Mouse (Mus musculus) hindbrain, embryonic 12.5 days (tissue): Measurements from ENCODE around the gene Phlpp1. TPM values are rescaled to one million over a fixed set of nuclear protein-coding genes. Genes with fewer than 3 reads are reported as not detected.

Experiments used
- ATAC-seq: fragments of 200-750 bp; cut with Nextera tagmentation; 2 replicates; pipeline ENCODE4 v1.8.0; 2017; ENCODE audit warnings: moderate TSS enrichment; ENCODE audit not compliant: low FRiP score
- H3K27ac ChIP-seq: fragments of 300-500 bp; sonication (generic); 2 replicates; pipeline ENCODE4 v1.5.1; 2016; ENCODE audit warnings: mild to moderate bottlenecking
- H3K27me3 ChIP-seq: fragments of 300-500 bp; sonication (generic); 2 replicates; pipeline ENCODE4 v1.6.1; 2016; ENCODE audit warnings: mild to moderate bottlenecking
- H3K36me3 ChIP-seq: fragments of 300-500 bp; sonication (generic); 2 replicates; pipeline ENCODE4 v1.6.1; 2016; ENCODE audit warnings: mild to moderate bottlenecking
- H3K4me1 ChIP-seq: fragments of 300-500 bp; sonication (generic); 2 replicates; pipeline ENCODE4 v1.6.1; 2016
- H3K4me2 ChIP-seq: fragments of 300-500 bp; sonication (generic); replicated peaks from 2 replicates; pipeline ENCODE4 v1.6.1; 2016; ENCODE audit warnings: mild to moderate bottlenecking
- H3K4me3 ChIP-seq: fragments of 300-500 bp; sonication (generic); 2 replicates; pipeline ENCODE4 v1.5.1; 2016; ENCODE audit warnings: mild to moderate bottlenecking
- H3K9ac ChIP-seq: fragments of 300-500 bp; sonication (generic); 2 replicates; pipeline ENCODE4 v1.6.1; 2016; ENCODE audit warnings: mild to moderate bottlenecking, moderate library complexity
- H3K9me3 ChIP-seq: fragments of 300-500 bp; sonication (generic); replicated peaks from 2 replicates; pipeline ENCODE4 v1.6.1; 2016; ENCODE audit warnings: mild to moderate bottlenecking
- WGBS: fragments of 180-500 bp; shearing (Covaris S2); methylation state at CpG from one replicate; pipeline ENCODE4 v1.1.7; 2016; 5-methylcytosine and 5-hydroxymethylcytosine counted together
- polyA plus RNA-seq: library from polyadenylated mRNA; unstranded; fragments of >200 nt; fragmentation: Nextera tagmentation; extraction: Ambion mirVana; gene quantifications from 2 replicates; pipeline ENCODE4 v1.2.1, GENCODE M21; 2016

Gene Phlpp1
- polyA plus RNA-seq, 1 experiment from 2014 or later: 9.4 TPM

DNA sequence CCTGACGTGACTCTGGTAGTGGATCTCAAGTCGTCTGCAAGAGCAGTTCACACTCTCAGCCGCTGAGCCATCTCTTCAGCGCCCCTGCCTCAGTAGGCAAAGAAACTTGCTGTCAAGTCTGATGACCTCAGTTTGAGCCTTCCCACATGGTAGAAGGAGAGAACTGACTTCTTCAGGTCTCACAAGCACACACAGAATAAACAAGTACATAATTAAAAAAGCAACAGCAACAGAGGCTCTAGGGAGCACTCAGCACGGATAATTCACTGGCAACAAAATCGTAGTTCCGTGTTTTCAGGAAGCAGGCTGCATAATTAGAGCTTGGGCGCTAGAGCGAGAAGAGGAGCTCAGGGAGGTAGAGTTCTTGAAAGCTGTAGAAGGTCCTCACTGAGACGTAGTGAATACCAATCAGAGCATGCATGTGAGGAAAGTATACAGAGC is 103.0 kb downstream of the Phlpp1 start:
- no peak overlapping the region for H3K4me3 ChIP-seq
- H3K9ac ChIP-seq: no peak overlapping the region
- no peak for ATAC-seq
- no peaks in the 10 kb centered on the region for H3K9me3 ChIP-seq
- 52% methylated on average over 10 of the region's 10 CpGs for WGBS
- H3K27me3 ChIP-seq: no peaks in the 10 kb centered on the region
- H3K4me2 ChIP-seq: no peak overlapping the region
- peaks cover 28% of the 10 kb centered on the region for H3K4me1 ChIP-seq
- H3K36me3 ChIP-seq: no peaks in the 10 kb centered on the region
- no peak overlapping the region for H3K27ac ChIP-seq

DNA sequence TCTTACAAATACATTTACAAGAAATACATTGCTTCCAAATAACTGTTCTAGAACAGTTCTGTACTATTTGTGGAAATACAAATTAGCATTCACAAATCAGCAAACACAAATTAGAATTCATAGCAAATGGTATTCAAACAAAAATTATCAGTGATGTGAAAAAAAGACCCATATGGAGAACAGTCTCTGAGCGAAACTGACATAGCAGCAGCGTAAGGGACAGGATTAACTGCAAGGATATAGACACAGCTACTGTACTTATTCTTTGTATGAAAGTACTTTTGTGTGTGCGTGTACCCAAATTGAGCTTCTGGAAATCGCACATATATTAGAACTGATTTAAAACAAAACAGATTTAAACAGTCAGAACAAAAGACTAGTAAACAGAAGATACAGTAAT is 103.6 kb downstream of the Phlpp1 start:
- H3K4me2 ChIP-seq: no peak overlapping the region
- no peak for ATAC-seq
- no peaks in the 10 kb centered on the region for H3K9me3 ChIP-seq
- H3K36me3 ChIP-seq: no peaks in the 10 kb centered on the region
- no peak overlapping the region for H3K9ac ChIP-seq
- no peaks in the 10 kb centered on the region for H3K27me3 ChIP-seq
- peaks cover 30% of the 10 kb centered on the region for H3K4me1 ChIP-seq
- H3K27ac ChIP-seq: no peak overlapping the region
- WGBS: 94% methylated on average over 4 of the region's 4 CpGs
- H3K4me3 ChIP-seq: no peak overlapping the region

DNA sequence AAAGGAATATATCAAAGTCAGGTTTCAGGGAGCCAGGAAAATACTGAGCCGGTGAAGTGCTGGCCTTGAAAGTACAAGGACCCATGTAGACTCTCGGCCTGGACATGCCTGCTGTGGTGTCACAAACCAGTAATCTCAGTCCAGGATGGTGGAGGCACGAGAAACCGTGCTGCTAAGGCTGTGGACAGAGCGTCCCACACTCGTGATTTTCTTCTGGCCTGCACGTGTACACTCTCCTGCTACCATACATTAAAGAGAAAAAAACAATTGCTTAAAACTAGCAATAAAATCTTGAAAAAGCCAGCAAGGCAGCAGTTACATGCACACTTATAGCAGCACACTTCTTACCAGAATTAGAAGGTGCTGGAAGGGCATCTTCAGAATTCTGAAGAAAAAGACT is 104.2 kb downstream of the Phlpp1 start:
- Histone ChIP-seq H3K36me3 (no peaks in the 10 kb centered on the region), H3K9me3 (no peaks in the 10 kb centered on the region), H3K4me2 (no peak overlapping the region), H3K27ac (no peak overlapping the region), H3K27me3 (no peaks in the 10 kb centered on the region), H3K4me1 (peaks cover 30% of the 10 kb centered on the region), H3K9ac (no peak overlapping the region), H3K4me3 (no peak overlapping the region)
- WGBS: 88% methylated on average over 7 of the region's 7 CpGs
- no peak for ATAC-seq

DNA sequence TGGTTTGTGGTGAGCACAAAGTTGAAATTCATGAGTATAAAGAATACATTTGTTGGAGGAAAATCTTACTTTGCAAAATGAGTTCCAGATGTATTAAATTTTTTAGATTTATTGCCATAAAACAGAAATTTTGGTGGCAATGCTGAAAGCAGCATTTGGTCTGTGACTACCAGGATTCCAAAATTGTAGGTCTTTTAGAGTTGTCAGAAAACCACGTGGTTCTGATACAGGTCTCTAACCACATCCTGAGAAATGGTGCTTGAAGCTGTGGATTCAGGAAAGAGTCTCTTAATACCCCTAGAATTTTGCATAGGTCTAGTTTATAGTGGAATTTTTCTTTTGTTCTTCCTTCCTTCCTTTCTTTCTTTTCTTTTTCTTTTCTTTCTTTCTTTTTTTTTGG is 105.3 kb downstream of the Phlpp1 start:
- Histone ChIP-seq H3K27me3 (no peaks in the 10 kb centered on the region), H3K4me1 (peaks cover 30% of the 10 kb centered on the region), H3K4me2 (no peak overlapping the region), H3K4me3 (no peak overlapping the region), H3K27ac (no peak overlapping the region), H3K9ac (no peak overlapping the region), H3K36me3 (no peaks in the 10 kb centered on the region), H3K9me3 (no peaks in the 10 kb centered on the region)
- no peak for ATAC-seq
- 77% methylated on average over 1 of the region's 1 CpGs for WGBS

DNA sequence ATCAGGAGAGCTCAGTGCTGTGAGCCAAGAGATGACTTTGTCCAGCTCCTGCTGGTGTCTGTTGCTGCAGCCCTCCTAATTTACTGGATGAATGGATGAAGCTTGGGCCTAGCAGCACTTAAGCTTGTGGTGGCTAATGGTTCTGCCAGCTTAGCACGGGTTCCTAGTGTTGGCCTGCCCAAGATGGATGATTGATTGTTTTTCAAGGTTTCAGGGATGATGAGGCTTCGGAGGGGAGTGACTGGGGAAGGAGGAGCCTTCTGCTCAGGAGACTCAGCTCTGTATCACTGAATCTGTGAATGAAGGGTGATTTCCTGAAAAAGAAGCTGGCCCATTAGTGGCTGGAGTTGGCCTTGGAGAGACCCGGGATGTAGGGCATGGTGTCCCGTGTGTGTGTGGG is 105.7 kb downstream of the Phlpp1 start:
- no peaks in the 10 kb centered on the region for H3K27me3 ChIP-seq
- H3K4me2 ChIP-seq: no peak overlapping the region
- 40% methylated on average over 4 of the region's 4 CpGs for WGBS
- H3K27ac ChIP-seq: no peak overlapping the region
- no peaks in the 10 kb centered on the region for H3K36me3 ChIP-seq
- no peaks in the 10 kb centered on the region for H3K9me3 ChIP-seq
- ATAC-seq: peak; percentile 62
- no peak overlapping the region for H3K9ac ChIP-seq
- H3K4me1 ChIP-seq: peaks cover 30% of the 10 kb centered on the region
- no peak overlapping the region for H3K4me3 ChIP-seq

DNA sequence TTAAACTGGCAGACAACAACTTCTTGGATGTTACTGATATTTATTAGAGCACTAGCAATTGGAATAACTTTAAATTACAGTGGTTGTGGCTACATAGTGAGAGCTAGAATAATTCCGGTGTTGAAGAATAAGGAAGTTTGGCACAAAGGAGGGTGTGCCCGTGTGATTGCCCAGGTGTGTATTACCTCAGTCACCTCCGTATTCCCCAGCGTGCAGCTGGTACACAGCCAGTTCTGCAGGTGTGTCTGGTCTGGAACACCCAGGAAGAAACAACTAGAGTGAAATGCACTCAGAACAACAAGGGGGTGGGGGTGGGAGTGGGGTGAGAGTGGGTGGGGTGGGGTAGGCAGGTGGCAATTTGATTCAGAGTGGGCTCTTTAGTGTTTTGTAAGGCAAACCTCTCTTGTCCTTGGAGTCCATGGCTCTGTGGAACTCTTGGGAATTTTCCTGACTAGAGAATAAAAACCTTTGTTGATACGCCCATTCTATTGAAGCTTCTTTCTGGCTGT is 107.1 kb downstream of the Phlpp1 start:
- Histone ChIP-seq H3K9me3 (no peaks in the 10 kb centered on the region), H3K36me3 (no peaks in the 10 kb centered on the region), H3K27me3 (no peaks in the 10 kb centered on the region), H3K9ac (no peak overlapping the region), H3K4me3 (no peak overlapping the region), H3K4me1 (peaks cover 27% of the 10 kb centered on the region), H3K4me2 (no peak overlapping the region), H3K27ac (no peak overlapping the region)
- WGBS: 79% methylated on average over 5 of the region's 5 CpGs
- no peak for ATAC-seq

DNA sequence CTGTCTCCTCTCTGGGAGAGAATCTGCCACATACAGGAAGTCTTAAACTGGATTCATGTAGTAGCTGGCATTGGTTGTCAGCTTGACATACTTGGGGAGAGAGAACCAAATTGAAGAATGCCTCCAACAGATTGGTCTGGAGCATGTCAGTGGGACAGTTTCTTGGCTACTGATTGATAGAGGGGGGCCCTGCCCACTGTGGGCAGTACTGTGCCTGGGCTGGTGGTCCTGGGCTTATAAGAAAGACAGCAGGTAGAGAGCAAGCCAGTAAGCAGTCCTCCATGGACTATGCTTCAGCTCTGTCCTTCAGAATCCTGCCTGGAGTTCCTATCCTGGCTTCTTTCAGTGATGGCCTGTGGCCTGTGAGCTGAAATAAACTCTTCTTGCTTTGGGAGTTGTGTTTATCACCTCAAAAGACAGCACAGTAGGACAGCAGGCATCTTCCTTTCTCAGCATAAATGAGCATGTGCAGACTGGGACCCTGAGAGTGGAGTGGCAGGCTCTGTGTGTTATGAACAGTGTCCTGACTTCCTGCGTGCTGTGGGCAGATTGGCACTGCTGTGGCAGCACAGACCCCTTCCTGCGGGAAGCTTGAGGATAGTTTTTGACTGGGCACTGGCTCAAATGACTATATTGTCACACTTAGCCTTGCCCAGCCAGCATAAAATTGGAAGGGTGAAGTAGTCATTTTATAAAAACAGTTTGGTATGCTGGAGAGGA is 108.0 kb downstream of the Phlpp1 start:
- no peak for ATAC-seq
- no peak overlapping the region for H3K4me2 ChIP-seq
- H3K4me3 ChIP-seq: no peak overlapping the region
- peaks cover 22% of the 10 kb centered on the region for H3K4me1 ChIP-seq
- no peaks in the 10 kb centered on the region for H3K9me3 ChIP-seq
- no peak overlapping the region for H3K9ac ChIP-seq
- no peaks in the 10 kb centered on the region for H3K27me3 ChIP-seq
- 81% methylated on average over 2 of the region's 2 CpGs for WGBS
- H3K36me3 ChIP-seq: no peaks in the 10 kb centered on the region
- no peak overlapping the region for H3K27ac ChIP-seq

DNA sequence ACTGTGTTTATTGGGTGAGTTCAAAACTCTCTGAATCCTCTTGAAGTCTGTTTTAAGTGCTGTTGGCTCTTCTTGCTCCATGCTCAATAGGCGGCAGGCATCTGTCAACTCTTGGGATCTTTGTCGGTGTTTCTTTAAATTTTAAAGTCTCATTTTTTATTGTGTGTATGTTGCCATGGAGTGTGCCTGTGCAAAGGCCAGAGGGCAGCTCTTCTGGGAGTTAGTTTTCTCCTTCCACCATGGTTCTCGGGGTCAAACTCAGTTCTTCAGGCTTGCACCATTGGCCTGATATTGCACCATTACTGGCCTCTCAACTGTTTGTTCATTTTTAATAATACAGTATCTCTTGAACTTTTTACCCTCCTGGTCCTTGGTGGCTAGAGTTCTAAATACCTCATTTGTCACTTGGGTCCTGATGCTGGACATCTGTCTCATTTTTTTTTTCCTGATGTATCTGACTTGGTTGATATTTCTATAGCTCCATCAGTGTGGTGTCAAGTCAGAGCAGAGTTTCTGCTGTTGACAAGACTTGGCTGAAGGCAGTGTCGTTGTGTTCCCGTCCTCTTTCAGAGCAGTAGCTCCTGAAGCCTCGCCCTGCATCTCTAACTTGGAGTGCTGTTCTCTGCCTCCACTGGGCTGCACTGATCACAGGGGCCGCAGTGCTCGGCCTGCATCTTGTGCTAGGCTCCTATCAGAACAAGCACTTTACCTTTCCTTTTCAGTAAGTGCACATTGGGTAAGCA is 108.8 kb downstream of the Phlpp1 start:
- H3K9me3 ChIP-seq: no peaks in the 10 kb centered on the region
- H3K27ac ChIP-seq: no peak overlapping the region
- WGBS: 77% methylated on average over 8 of the region's 8 CpGs
- H3K27me3 ChIP-seq: no peaks in the 10 kb centered on the region
- no peak overlapping the region for H3K4me2 ChIP-seq
- H3K4me3 ChIP-seq: no peak overlapping the region
- H3K36me3 ChIP-seq: no peaks in the 10 kb centered on the region
- H3K9ac ChIP-seq: no peak overlapping the region
- no peak for ATAC-seq
- peaks cover 21% of the 10 kb centered on the region for H3K4me1 ChIP-seq

DNA sequence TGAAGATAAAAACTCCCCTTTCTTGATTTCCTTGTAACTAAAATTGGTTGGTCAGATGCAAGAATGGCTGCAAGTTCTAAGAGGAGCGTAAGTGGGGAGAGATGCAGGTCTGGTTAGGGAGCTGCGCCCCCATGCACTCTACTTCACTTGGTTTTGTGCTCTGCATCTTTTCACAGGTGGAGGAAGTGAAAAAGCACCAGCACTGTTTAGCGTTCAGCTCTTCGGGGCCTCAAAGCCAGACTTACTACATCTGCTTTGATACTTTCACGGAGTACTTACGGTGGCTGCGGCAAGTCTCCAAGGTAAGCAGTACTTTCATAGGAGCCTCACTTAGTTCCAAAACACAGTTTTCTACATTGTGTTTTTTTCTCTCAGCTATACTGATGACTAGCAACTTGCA is 115.3 kb downstream of the Phlpp1 start:
- no peaks in the 10 kb centered on the region for H3K4me1 ChIP-seq
- H3K9me3 ChIP-seq: no peaks in the 10 kb centered on the region
- no peak overlapping the region for H3K9ac ChIP-seq
- no peaks in the 10 kb centered on the region for H3K27me3 ChIP-seq
- H3K4me3 ChIP-seq: no peak overlapping the region
- WGBS: 94% methylated on average over 7 of the region's 7 CpGs
- no peaks in the 10 kb centered on the region for H3K36me3 ChIP-seq
- ATAC-seq: no peak
- H3K27ac ChIP-seq: no peak overlapping the region
- no peak overlapping the region for H3K4me2 ChIP-seq

DNA sequence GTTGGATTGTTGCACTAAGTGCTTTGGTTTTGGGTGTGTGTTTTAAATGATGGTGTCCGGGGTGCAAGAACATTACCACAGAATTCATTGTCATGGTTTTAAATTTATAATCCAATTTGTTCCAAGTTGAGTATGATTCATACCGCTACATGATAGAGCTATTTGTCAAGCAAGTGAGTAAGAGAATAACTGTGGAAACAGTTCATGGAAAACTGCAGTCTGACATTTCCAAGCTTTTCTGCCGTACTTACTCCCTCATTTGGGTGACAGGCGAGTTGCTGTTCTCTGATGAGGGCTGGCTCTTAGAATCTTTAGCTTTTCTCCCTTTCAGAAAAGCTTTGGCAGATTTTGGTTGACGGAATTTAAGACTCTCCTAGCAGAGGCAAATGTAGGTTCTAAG is 117.5 kb downstream of the Phlpp1 start:
- WGBS: 89% methylated on average over 5 of the region's 5 CpGs
- no peak overlapping the region for H3K4me2 ChIP-seq
- no peak overlapping the region for H3K4me3 ChIP-seq
- ATAC-seq: no peak
- no peaks in the 10 kb centered on the region for H3K9me3 ChIP-seq
- no peak overlapping the region for H3K27ac ChIP-seq
- H3K4me1 ChIP-seq: no peaks in the 10 kb centered on the region
- H3K36me3 ChIP-seq: no peaks in the 10 kb centered on the region
- H3K9ac ChIP-seq: no peak overlapping the region
- no peaks in the 10 kb centered on the region for H3K27me3 ChIP-seq

DNA sequence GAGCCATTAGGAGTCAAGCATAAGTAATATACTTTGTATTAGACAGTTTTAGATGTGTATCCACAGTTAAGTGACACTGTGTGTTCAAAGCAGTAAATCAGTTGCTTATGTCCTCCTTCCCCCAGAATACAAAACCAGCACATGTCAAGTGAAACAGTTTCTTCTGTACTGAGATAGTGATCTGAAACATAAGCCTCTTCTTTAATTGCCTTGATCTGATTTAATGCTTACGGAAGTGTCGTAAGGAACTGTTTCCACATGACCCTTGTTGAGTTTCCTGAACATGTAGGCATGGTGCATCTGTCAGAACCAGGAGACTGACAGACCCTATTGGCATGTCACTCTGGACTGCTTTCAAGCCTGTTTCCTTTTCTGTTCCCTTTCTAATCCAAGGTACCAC is 118.0 kb downstream of the Phlpp1 start:
- WGBS: 89% methylated on average over 2 of the region's 2 CpGs
- H3K4me1 ChIP-seq: no peaks in the 10 kb centered on the region
- H3K4me3 ChIP-seq: no peak overlapping the region
- H3K27ac ChIP-seq: no peak overlapping the region
- no peak for ATAC-seq
- no peaks in the 10 kb centered on the region for H3K9me3 ChIP-seq
- H3K36me3 ChIP-seq: no peaks in the 10 kb centered on the region
- no peak overlapping the region for H3K9ac ChIP-seq
- H3K4me2 ChIP-seq: no peak overlapping the region
- no peaks in the 10 kb centered on the region for H3K27me3 ChIP-seq

DNA sequence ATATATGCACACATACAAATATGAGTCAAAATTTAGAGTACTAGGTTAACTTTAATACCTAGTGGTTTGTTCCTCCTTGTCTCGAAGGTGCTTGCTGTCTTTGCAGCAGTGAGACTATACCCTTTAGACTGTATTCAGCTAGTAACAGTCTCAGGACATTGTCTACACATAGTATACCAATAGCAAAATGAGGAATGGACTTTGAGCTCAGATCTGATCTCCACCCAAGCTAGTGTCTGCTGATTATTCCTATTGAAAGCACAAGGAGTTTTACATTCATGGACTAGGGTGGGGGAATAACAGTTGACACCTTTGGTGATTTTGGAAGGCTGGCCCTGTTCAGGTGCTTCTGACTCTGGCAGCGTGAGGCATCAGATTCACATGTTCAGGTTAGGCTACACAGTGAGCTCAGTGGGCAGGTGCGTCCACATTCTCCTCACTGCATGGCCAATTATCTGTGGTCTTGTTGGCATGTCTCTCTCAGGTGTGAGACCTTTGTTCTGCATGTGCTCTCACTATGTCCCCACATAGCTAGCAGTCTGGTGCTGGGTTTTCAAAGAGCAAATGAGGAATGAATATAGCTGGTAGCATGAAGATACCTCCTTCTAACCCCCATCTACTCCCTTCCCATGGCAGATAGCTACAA is 138.0 kb downstream of the Phlpp1 start:
- Histone ChIP-seq H3K9ac (no peak overlapping the region), H3K4me3 (no peak overlapping the region), H3K27ac (no peak overlapping the region), H3K4me1 (no peaks in the 10 kb centered on the region), H3K4me2 (no peak overlapping the region), H3K27me3 (no peaks in the 10 kb centered on the region), H3K9me3 (no peaks in the 10 kb centered on the region), H3K36me3 (no peaks in the 10 kb centered on the region)
- WGBS: 94% methylated on average over 3 of the region's 3 CpGs
- no peak for ATAC-seq
